Comparison of ENCODE assay signal across 8 mouse cellular contexts in genomic region chr7:24254633-24255474, GRCm38 (mm10). TPM values are rescaled to one million over a fixed set of nuclear protein-coding genes. Genes with fewer than 3 reads are reported as not detected.
A peak's percentile ranks its signal among the peaks of the same experiment; 100 is the strongest.
DNase-seq lines count a peak whose midpoint lies in the region; ATAC-seq and TF ChIP-seq lines count a peak whose summit lies in the region.

Gene Zfp108 (plus strand): TSS chr7:24254794.

- H3K4me1 ChIP-seq in bone marrow, adult 2 months (ENCODE audit: control insufficient read depth, insufficient read depth, low read length) = no peaks in the 10 kb centered on the region
- peaks cover 8% of the 10 kb centered on the region; the same call in 1 of the 2 replicates for H3K4me1 ChIP-seq in embryonic facial prominence, embryonic 15.5 days
- 0 out of 2 replicates have a peak, but pooled peaks cover 6% of the 10 kb centered on the region for H3K4me1 ChIP-seq in heart, embryonic 10.5 days
- H3K4me1 ChIP-seq in kidney, embryonic 14.5 days (ENCODE audit: control insufficient read depth, insufficient read depth, low read length) = no peaks in the 10 kb centered on the region; the same call in 1 of the 2 replicates
- H3K4me1 ChIP-seq in limb, embryonic 14.5 days (ENCODE audit: control insufficient read depth, insufficient read depth, low read length) = 0 out of 2 replicates have a peak, but pooled peaks cover 2% of the 10 kb centered on the region
- peaks cover 15% of the 10 kb centered on the region for H3K4me1 ChIP-seq in midbrain, embryonic 16.5 days (ENCODE audit: control insufficient read depth, insufficient read depth, low read length)
- no peaks in the 10 kb centered on the region for H3K4me1 ChIP-seq in stomach, embryonic 14.5 days (ENCODE audit: control insufficient read depth, insufficient read depth, low read length)

- peak within 1 kb of the TSS; percentile 58 for H3K9ac ChIP-seq in embryonic facial prominence, embryonic 15.5 days
- peak within 1 kb of the TSS; percentile 66 for H3K9ac ChIP-seq in kidney, embryonic 14.5 days (ENCODE audit: low read depth, low read length)
- peak within 1 kb of the TSS; percentile 65 for H3K9ac ChIP-seq in limb, embryonic 14.5 days (ENCODE audit: low read depth, low read length, severe bottlenecking)
- peak within 1 kb of the TSS; percentile 72 for H3K9ac ChIP-seq in midbrain, embryonic 16.5 days (ENCODE audit: low read depth, low read length)
- H3K9ac ChIP-seq in stomach, embryonic 14.5 days (replicated peaks; ENCODE audit: low read depth, low read length) = peak within 1 kb of the TSS; percentile 69

- 21% methylated on average over 21 of the region's 21 CpGs for WGBS in bone marrow, adult 2 months
- 13% methylated on average over 21 of the region's 21 CpGs for WGBS in embryonic facial prominence, embryonic 15.5 days
- WGBS in heart, embryonic 10.5 days = 22% methylated on average over 21 of the region's 21 CpGs
- 20% methylated on average over 21 of the region's 21 CpGs for WGBS in kidney, embryonic 14.5 days
- 18% methylated on average over 21 of the region's 21 CpGs for WGBS in limb, embryonic 14.5 days
- WGBS in midbrain, embryonic 16.5 days = 20% methylated on average over 21 of the region's 21 CpGs
- 15% methylated on average over 21 of the region's 21 CpGs for WGBS in stomach, embryonic 14.5 days

- peak; percentile 86 for ATAC-seq in embryonic facial prominence, embryonic 15.5 days (ENCODE audit: insufficient number of reproducible peaks, low FRiP score, low TSS enrichment, low read depth)
- peak; percentile 89 for ATAC-seq in kidney, embryonic 14.5 days (ENCODE audit: low FRiP score, low TSS enrichment)
- ATAC-seq in limb, embryonic 14.5 days (ENCODE audit: low FRiP score, low read depth) = peak; percentile 93
- ATAC-seq in midbrain, embryonic 16.5 days = peak; percentile 92
- peak; percentile 87 for ATAC-seq in stomach, embryonic 14.5 days (ENCODE audit: insufficient number of reproducible peaks, insufficient read depth, low FRiP score, low read depth)

- H3K9me3 ChIP-seq in embryonic facial prominence, embryonic 15.5 days (replicated peaks) = no peaks in the 10 kb centered on the region
- H3K9me3 ChIP-seq in heart, embryonic 10.5 days = no peaks in the 10 kb centered on the region
- H3K9me3 ChIP-seq in kidney, embryonic 14.5 days (ENCODE audit: control insufficient read depth, low read length) = no peaks in the 10 kb centered on the region
- H3K9me3 ChIP-seq in limb, embryonic 14.5 days (ENCODE audit: control insufficient read depth, low read length) = no peaks in the 10 kb centered on the region
- H3K9me3 ChIP-seq in midbrain, embryonic 16.5 days (replicated peaks; ENCODE audit: control insufficient read depth, low read length, poor library complexity, severe bottlenecking) = no peaks in the 10 kb centered on the region
- no peaks in the 10 kb centered on the region for H3K9me3 ChIP-seq in stomach, embryonic 14.5 days (ENCODE audit: control insufficient read depth, low read depth, low read length)

- no peak for TF ChIP-seq POLR2A in bone marrow, adult 2 months (IDR thresholded peaks at IDR 0.05; ENCODE audit: borderline replicate concordance, control insufficient read depth, low read depth, low read length)
- TF ChIP-seq POLR2A in limb, embryonic 14.5 days (IDR thresholded peaks at IDR 0.05; ENCODE audit: borderline replicate concordance, extremely low read depth, insufficient read depth, insufficient read length) = peak; percentile 68; the same call in 1 of the 2 replicates

- H3K36me3 ChIP-seq in embryonic facial prominence, embryonic 15.5 days = peaks cover 3% of the 10 kb centered on the region
- peaks cover 3% of the 10 kb centered on the region; the same call in 1 of the 2 replicates for H3K36me3 ChIP-seq in heart, embryonic 10.5 days
- no peaks in the 10 kb centered on the region; the same call in 1 of the 2 replicates for H3K36me3 ChIP-seq in kidney, embryonic 14.5 days (ENCODE audit: control insufficient read depth, insufficient read depth, low read length)
- peaks cover 3% of the 10 kb centered on the region; the same call in 1 of the 2 replicates for H3K36me3 ChIP-seq in limb, embryonic 14.5 days (ENCODE audit: control insufficient read depth, insufficient read depth, low read length)
- peaks cover 3% of the 10 kb centered on the region for H3K36me3 ChIP-seq in midbrain, embryonic 16.5 days (ENCODE audit: control insufficient read depth, insufficient read depth, low read length)
- peaks cover 2% of the 10 kb centered on the region; the same call in 1 of the 2 replicates for H3K36me3 ChIP-seq in stomach, embryonic 14.5 days (ENCODE audit: control insufficient read depth, insufficient read depth, low read length)

- H3K4me2 ChIP-seq in embryonic facial prominence, embryonic 15.5 days (replicated peaks) = peak within 1 kb of the TSS; percentile 58
- H3K4me2 ChIP-seq in kidney, embryonic 14.5 days (replicated peaks; ENCODE audit: low read depth, low read length) = peak within 1 kb of the TSS; percentile 67
- peak within 1 kb of the TSS; percentile 44 for H3K4me2 ChIP-seq in limb, embryonic 14.5 days (replicated peaks; ENCODE audit: low read depth, low read length, severe bottlenecking)
- H3K4me2 ChIP-seq in midbrain, embryonic 16.5 days (ENCODE audit: low read length) = peak within 1 kb of the TSS; percentile 75
- H3K4me2 ChIP-seq in stomach, embryonic 14.5 days (replicated peaks; ENCODE audit: low read depth, low read length) = peak within 1 kb of the TSS; percentile 62

- no peaks in the 10 kb centered on the region for H3K27me3 ChIP-seq in embryonic facial prominence, embryonic 15.5 days
- no peaks in the 10 kb centered on the region for H3K27me3 ChIP-seq in heart, embryonic 10.5 days (ENCODE audit: insufficient read depth, poor library complexity, severe bottlenecking)
- H3K27me3 ChIP-seq in kidney, embryonic 14.5 days (ENCODE audit: control insufficient read depth, insufficient read depth, low read length) = no peaks in the 10 kb centered on the region
- no peaks in the 10 kb centered on the region for H3K27me3 ChIP-seq in limb, embryonic 14.5 days (ENCODE audit: control insufficient read depth, insufficient read depth, low read length)
- no peaks in the 10 kb centered on the region for H3K27me3 ChIP-seq in midbrain, embryonic 16.5 days (ENCODE audit: control insufficient read depth, insufficient read depth, low read depth, low read length)
- H3K27me3 ChIP-seq in stomach, embryonic 14.5 days (ENCODE audit: control insufficient read depth, insufficient read depth, low read length) = no peaks in the 10 kb centered on the region

- no peak for TF ChIP-seq CTCF in bone marrow, adult 2 months (IDR thresholded peaks at IDR 0.05; ENCODE audit: control insufficient read depth, insufficient read depth, low read length)

- peak within 1 kb of the TSS; percentile 38 for H3K4me3 ChIP-seq in bone marrow, adult 2 months (replicated peaks; ENCODE audit: control insufficient read depth, low read depth, low read length)
- H3K4me3 ChIP-seq in embryonic facial prominence, embryonic 15.5 days (replicated peaks) = peak within 1 kb of the TSS; percentile 63
- H3K4me3 ChIP-seq in heart, embryonic 10.5 days = peak within 1 kb of the TSS; percentile 59
- H3K4me3 ChIP-seq in kidney, embryonic 14.5 days (ENCODE audit: low read length) = peak within 1 kb of the TSS; percentile 55
- peak within 1 kb of the TSS; percentile 49 for H3K4me3 ChIP-seq in limb, embryonic 14.5 days (replicated peaks; ENCODE audit: low read length)
- H3K4me3 ChIP-seq in midbrain, embryonic 16.5 days (ENCODE audit: low read depth, low read length) = peak within 1 kb of the TSS; percentile 47
- peak within 1 kb of the TSS; percentile 51 for H3K4me3 ChIP-seq in stomach, embryonic 14.5 days (ENCODE audit: low read depth, low read length)

- DNase-seq in 416B (ENCODE audit: low read depth) = peak; percentile 8
- peak; percentile 93 for DNase-seq in heart, embryonic 10.5 days (ENCODE audit: low spot score)
- peak; percentile 94 for DNase-seq in limb, embryonic 14.5 days (ENCODE audit: low spot score)

- no peak within 1 kb of the TSS for H3K27ac ChIP-seq in bone marrow, adult 2 months (ENCODE audit: control insufficient read depth, insufficient read depth, low read depth, low read length, poor library complexity)
- no peak within 1 kb of the TSS for H3K27ac ChIP-seq in embryonic facial prominence, embryonic 15.5 days (replicated peaks)
- peak within 1 kb of the TSS; percentile 72 for H3K27ac ChIP-seq in heart, embryonic 10.5 days
- no peak within 1 kb of the TSS for H3K27ac ChIP-seq in kidney, embryonic 14.5 days (ENCODE audit: low read depth, low read length)
- peak within 1 kb of the TSS; percentile 52; the same call in 1 of the 2 replicates for H3K27ac ChIP-seq in limb, embryonic 14.5 days (replicated peaks; ENCODE audit: low read depth, low read length)
- H3K27ac ChIP-seq in midbrain, embryonic 16.5 days (ENCODE audit: low read length) = peak within 1 kb of the TSS; percentile 59
- no peak within 1 kb of the TSS; the same call in 1 of the 2 replicates for H3K27ac ChIP-seq in stomach, embryonic 14.5 days (ENCODE audit: low read length)

RNA-seq across cellular contexts. Expression of gene Zfp108, which starts in this region (rescaled TPM):
- not detected in 2 replicates for polyA plus RNA-seq in bone marrow, adult 2 months (2011; ENCODE audit: insufficient read depth, insufficient read length, low replicate concordance, missing spikeins)
- 4.9 and 5.5 TPM in 2 replicates for polyA plus RNA-seq in embryonic facial prominence, embryonic 15.5 days (2015; fragmentation: Nextera tagmentation; extraction: Ambion mirVana)
- polyA plus RNA-seq in heart, embryonic 10.5 days (2016; fragmentation: Nextera tagmentation; extraction: Ambion mirVana) = 1.8 and 2.5 TPM in 2 replicates
- polyA plus RNA-seq in kidney, embryonic 14.5 days (2014; fragmentation: Nextera tagmentation; extraction: Ambion mirVana) = 1.6 and 3.5 TPM in 2 replicates
- polyA plus RNA-seq in limb, embryonic 14.5 days (2012; rRNA removed) = 3.1 and 4.1 TPM in 2 replicates
- polyA plus RNA-seq in limb, embryonic 14.5 days (2014; fragmentation: Nextera tagmentation; extraction: Ambion mirVana) = 4.8 and 6.1 TPM in 2 replicates
- polyA plus RNA-seq in midbrain, embryonic 16.5 days (2015; fragmentation: Nextera tagmentation; extraction: Ambion mirVana) = 6.7 and 6.9 TPM in 2 replicates
- polyA plus RNA-seq in stomach, embryonic 14.5 days (2014; fragmentation: Nextera tagmentation; extraction: Ambion mirVana) = 4.5 and 4.7 TPM in 2 replicates

Comparison
In these comparisons a context has a peak if more than half of its experiments do, and no peak if none do; other contexts are left out.
1. DNase-seq: peak in every context shown above with its lines; median percentile 94 in limb, embryonic 14.5 days; 93 in heart, embryonic 10.5 days; 8 in 416B.
2. H3K27ac ChIP-seq: peak in heart, embryonic 10.5 days (single experiment), limb, embryonic 14.5 days (single experiment) and midbrain, embryonic 16.5 days (single experiment); none in bone marrow, adult 2 months (single experiment), embryonic facial prominence, embryonic 15.5 days (single experiment), kidney, embryonic 14.5 days (single experiment) and stomach, embryonic 14.5 days (single experiment).
3. Peak in every context shown above with its lines, with median percentiles within 50 percentile points of each other: H3K4me3 ChIP-seq, ATAC-seq, H3K4me2 ChIP-seq and H3K9ac ChIP-seq.